Comparison of ENCODE assay signal across 20 mouse cellular contexts in genomic region chr4:140707615-140708014, GRCm38 (mm10). TPM values are rescaled to one million over a fixed set of nuclear protein-coding genes. Genes with fewer than 3 reads are reported as not detected.
DNase-seq lines count a peak whose midpoint lies in the region; ATAC-seq and TF ChIP-seq lines count a peak whose summit lies in the region.
"Had no signal": no experiment of that assay in that cellular context is flagged by ENCODE, and none has a peak within 500 bp of the region (broad histone marks: within the 10 kb centered on the region; RNA-seq: fewer than 3 reads in every experiment).

No protein-coding gene starts in this region.

- ATAC-seq in forebrain, embryonic 14.5 days = no peak
- ATAC-seq in forebrain, postnatal 0 days = no peak
- ATAC-seq in heart, embryonic 16.5 days (replicated peaks; ENCODE audit: extremely low read depth, insufficient read depth, low FRiP score) = no peak
- ATAC-seq in stomach, embryonic 14.5 days (ENCODE audit: insufficient number of reproducible peaks, insufficient read depth, low FRiP score, low read depth) = no peak
- ATAC-seq in stomach, postnatal 0 days (ENCODE audit: low FRiP score, low TSS enrichment) = no peak

- H3K4me1 ChIP-seq in forebrain, embryonic 14.5 days (ENCODE audit: control insufficient read depth, insufficient read depth, low read length) = peaks cover 14% of the 10 kb centered on the region
- H3K4me1 ChIP-seq in forebrain, postnatal 0 days (ENCODE audit: insufficient read depth) = no peaks in the 10 kb centered on the region
- peaks cover 33% of the 10 kb centered on the region for H3K4me1 ChIP-seq in heart, embryonic 16.5 days (ENCODE audit: control insufficient read depth, insufficient read depth, low read length)
- peaks cover 25% of the 10 kb centered on the region for H3K4me1 ChIP-seq in stomach, embryonic 14.5 days (ENCODE audit: control insufficient read depth, insufficient read depth, low read length)
- peaks cover 4% of the 10 kb centered on the region; the same call in 1 of the 2 replicates for H3K4me1 ChIP-seq in stomach, postnatal 0 days (replicated peaks; ENCODE audit: control insufficient read depth, insufficient read depth)

- no peak overlapping the region for H3K4me2 ChIP-seq in forebrain, embryonic 14.5 days (ENCODE audit: low read length)
- no peak overlapping the region for H3K4me2 ChIP-seq in forebrain, postnatal 0 days (ENCODE audit: low read depth)
- H3K4me2 ChIP-seq in heart, embryonic 16.5 days (ENCODE audit: low read depth, low read length) = no peak overlapping the region
- no peak overlapping the region for H3K4me2 ChIP-seq in stomach, embryonic 14.5 days (replicated peaks; ENCODE audit: low read depth, low read length)
- H3K4me2 ChIP-seq in stomach, postnatal 0 days (replicated peaks; ENCODE audit: low read depth) = no peak overlapping the region

- no peak overlapping the region for H3K4me3 ChIP-seq in forebrain, embryonic 14.5 days (ENCODE audit: low read depth, low read length)
- no peak overlapping the region for H3K4me3 ChIP-seq in forebrain, postnatal 0 days (ENCODE audit: low read depth, low read length)
- H3K4me3 ChIP-seq in heart, embryonic 16.5 days (ENCODE audit: low read length) = no peak overlapping the region
- H3K4me3 ChIP-seq in stomach, embryonic 14.5 days (ENCODE audit: low read depth, low read length) = no peak overlapping the region
- no peak overlapping the region for H3K4me3 ChIP-seq in stomach, postnatal 0 days (ENCODE audit: low read depth, low read length)
- H3K4me3 ChIP-seq: erythroblast, embryonic 14.5 days; midbrain, embryonic 10.5 days had no signal

- 78% methylated on average over 4 of the region's 4 CpGs for WGBS in forebrain, embryonic 14.5 days
- 50% methylated on average over 4 of the region's 4 CpGs for WGBS in forebrain, postnatal 0 days
- 69% methylated on average over 4 of the region's 4 CpGs for WGBS in heart, embryonic 16.5 days
- WGBS in stomach, embryonic 14.5 days = 76% methylated on average over 4 of the region's 4 CpGs
- 67% methylated on average over 4 of the region's 4 CpGs for WGBS in stomach, postnatal 0 days

- no peak overlapping the region; the same call in 1 of the 2 replicates for H3K27ac ChIP-seq in forebrain, embryonic 14.5 days (ENCODE audit: low read depth, low read length)
- H3K27ac ChIP-seq in forebrain, postnatal 0 days (ENCODE audit: low read depth, low read length) = no peak overlapping the region
- H3K27ac ChIP-seq in heart, embryonic 16.5 days (ENCODE audit: low read length) = peak overlapping the region; percentile 64
- peak overlapping the region; percentile 41; the same call in 1 of the 2 replicates for H3K27ac ChIP-seq in stomach, embryonic 14.5 days (ENCODE audit: low read length)
- H3K27ac ChIP-seq in stomach, postnatal 0 days (replicated peaks) = no peak overlapping the region
- H3K27ac ChIP-seq: midbrain, embryonic 10.5 days had no signal

- TF ChIP-seq EP300 in stomach, postnatal 0 days (optimal IDR thresholded peaks at IDR 0.05) = no peak

- H3K9ac ChIP-seq in forebrain, embryonic 14.5 days (ENCODE audit: low read length) = 0 out of 2 replicates have a peak overlapping the region, but pooled peaks have one; percentile 9
- H3K9ac ChIP-seq in forebrain, postnatal 0 days = no peak overlapping the region
- 0 out of 2 replicates have a peak overlapping the region, but pooled peaks have one; percentile 23 for H3K9ac ChIP-seq in heart, embryonic 16.5 days (ENCODE audit: low read length)
- no peak overlapping the region for H3K9ac ChIP-seq in stomach, embryonic 14.5 days (replicated peaks; ENCODE audit: low read depth, low read length)
- no peak overlapping the region for H3K9ac ChIP-seq in stomach, postnatal 0 days (ENCODE audit: low read length)

- DNase-seq in forebrain, embryonic 14.5 days (ENCODE audit: low spot score) = no peak
- DNase-seq in forebrain, postnatal 0 days = no peak
- no peak for DNase-seq in heart, adult 11 months
- no peak for DNase-seq in stomach, postnatal 0 days (ENCODE audit: low spot score)
- no peak for DNase-seq in ovary, adult 18-20 months (ENCODE audit: low spot score)
- DNase-seq in thymus, adult 18-20 months = no peak
- DNase-seq: adrenal gland, postnatal 10 days; cerebellum, adult 9-10 months; embryo, embryonic 11 days; kidney, adult 2 months; kidney, postnatal 4 days; left cerebral cortex, postnatal 4 days; thymus, postnatal 4 days had no signal

- H3K36me3 ChIP-seq in forebrain, embryonic 14.5 days (ENCODE audit: control insufficient read depth, insufficient read depth, low read length) = peaks cover 87% of the 10 kb centered on the region
- peaks cover 46% of the 10 kb centered on the region for H3K36me3 ChIP-seq in forebrain, postnatal 0 days (ENCODE audit: insufficient read depth)
- peaks cover 31% of the 10 kb centered on the region for H3K36me3 ChIP-seq in heart, embryonic 16.5 days (ENCODE audit: control insufficient read depth, insufficient read depth)
- peaks cover 56% of the 10 kb centered on the region for H3K36me3 ChIP-seq in stomach, embryonic 14.5 days (ENCODE audit: control insufficient read depth, insufficient read depth, low read length)
- peaks cover 12% of the 10 kb centered on the region for H3K36me3 ChIP-seq in stomach, postnatal 0 days (ENCODE audit: control insufficient read depth, insufficient read depth, low read length)

- H3K27me3 ChIP-seq in forebrain, embryonic 14.5 days (replicated peaks; ENCODE audit: control insufficient read depth, insufficient read depth, low read length) = no peaks in the 10 kb centered on the region
- no peaks in the 10 kb centered on the region for H3K27me3 ChIP-seq in forebrain, postnatal 0 days (ENCODE audit: insufficient read depth, low read length)
- no peaks in the 10 kb centered on the region for H3K27me3 ChIP-seq in heart, embryonic 16.5 days (ENCODE audit: control insufficient read depth, insufficient read depth, low read length)
- H3K27me3 ChIP-seq in stomach, embryonic 14.5 days (ENCODE audit: control insufficient read depth, insufficient read depth, low read length) = no peaks in the 10 kb centered on the region
- no peaks in the 10 kb centered on the region for H3K27me3 ChIP-seq in stomach, postnatal 0 days (ENCODE audit: control insufficient read depth, insufficient read depth, low read length)

- TF ChIP-seq CTCF in forebrain, postnatal 0 days (IDR thresholded peaks at IDR 0.05; ENCODE audit: low read depth) = no peak
- TF ChIP-seq CTCF in stomach, postnatal 0 days (IDR thresholded peaks at IDR 0.05; ENCODE audit: low read depth) = no peak

- no peaks in the 10 kb centered on the region for H3K9me3 ChIP-seq in forebrain, embryonic 14.5 days (replicated peaks; ENCODE audit: control insufficient read depth, low read length)
- H3K9me3 ChIP-seq in forebrain, postnatal 0 days (ENCODE audit: low read length) = no peaks in the 10 kb centered on the region
- no peaks in the 10 kb centered on the region for H3K9me3 ChIP-seq in heart, embryonic 16.5 days (replicated peaks; ENCODE audit: control insufficient read depth, low read length)
- no peaks in the 10 kb centered on the region for H3K9me3 ChIP-seq in stomach, embryonic 14.5 days (ENCODE audit: control insufficient read depth, low read depth, low read length)
- no peaks in the 10 kb centered on the region for H3K9me3 ChIP-seq in stomach, postnatal 0 days (ENCODE audit: control insufficient read depth, low read length)
- H3K9me3 ChIP-seq: midbrain, embryonic 10.5 days had no signal

RNA-seq across cellular contexts. Expression of gene Rcc2, which starts 7.3 kb away (rescaled TPM):
- 23.1 and 32.8 TPM in 2 replicates for polyA plus RNA-seq in forebrain, embryonic 14.5 days (2014; fragmentation: Nextera tagmentation; extraction: Ambion mirVana)
- total RNA-seq in forebrain, postnatal 0 days (2014; rRNA removed) = 55.2 and 62.3 TPM in 2 replicates
- 20.3 and 20.8 TPM in 2 replicates for polyA plus RNA-seq in forebrain, postnatal 0 days (2015; fragmentation: Nextera tagmentation; extraction: Ambion mirVana)
- 8.6 and 9.4 TPM in 2 replicates for polyA plus RNA-seq in heart, embryonic 16.5 days (2015; fragmentation: Nextera tagmentation; extraction: Ambion mirVana)
- polyA plus RNA-seq in stomach, embryonic 14.5 days (2014; fragmentation: Nextera tagmentation; extraction: Ambion mirVana) = 26.2 and 26.6 TPM in 2 replicates
- 18.9 and 20.4 TPM in 2 replicates for polyA plus RNA-seq in stomach, postnatal 0 days (2015; fragmentation: Nextera tagmentation; extraction: Ambion mirVana)

RNA-seq across cellular contexts. Expression of gene Padi6, which starts 34.8 kb away (rescaled TPM):
- not detected in 2 replicates for polyA plus RNA-seq in forebrain, embryonic 14.5 days (2014; fragmentation: Nextera tagmentation; extraction: Ambion mirVana)
- 0.08 TPM in 1 of 2 replicates, not detected in the other for total RNA-seq in forebrain, postnatal 0 days (2014; rRNA removed)
- 0.11 and 0.18 TPM in 2 replicates for polyA plus RNA-seq in forebrain, postnatal 0 days (2015; fragmentation: Nextera tagmentation; extraction: Ambion mirVana)
- 0.27 and 0.35 TPM in 2 replicates for polyA plus RNA-seq in heart, embryonic 16.5 days (2015; fragmentation: Nextera tagmentation; extraction: Ambion mirVana)
- not detected in 2 replicates for polyA plus RNA-seq in stomach, embryonic 14.5 days (2014; fragmentation: Nextera tagmentation; extraction: Ambion mirVana)
- polyA plus RNA-seq in stomach, postnatal 0 days (2015; fragmentation: Nextera tagmentation; extraction: Ambion mirVana) = not detected in 2 replicates
- total RNA-seq: layer of hippocampus, postnatal 25 days had no signal
- polyA plus RNA-seq: erythroblast, embryonic 14.5 days; hindbrain, embryonic 11.5 days; kidney, adult 2 months; lung, adult 2 months had no signal

RNA-seq across cellular contexts. Expression of gene Arhgef10l, which starts 41.8 kb away (rescaled TPM):
- polyA plus RNA-seq in forebrain, embryonic 14.5 days (2014; fragmentation: Nextera tagmentation; extraction: Ambion mirVana) = 15.0 and 17.7 TPM in 2 replicates
- total RNA-seq in forebrain, postnatal 0 days (2014; rRNA removed) = 52.5 and 59.0 TPM in 2 replicates
- polyA plus RNA-seq in forebrain, postnatal 0 days (2015; fragmentation: Nextera tagmentation; extraction: Ambion mirVana) = 13.8 and 16.5 TPM in 2 replicates
- polyA plus RNA-seq in heart, embryonic 16.5 days (2015; fragmentation: Nextera tagmentation; extraction: Ambion mirVana) = 18.6 TPM in 2 replicates
- polyA plus RNA-seq in stomach, embryonic 14.5 days (2014; fragmentation: Nextera tagmentation; extraction: Ambion mirVana) = 9.9 and 10.5 TPM in 2 replicates
- polyA plus RNA-seq in stomach, postnatal 0 days (2015; fragmentation: Nextera tagmentation; extraction: Ambion mirVana) = 11.3 and 12.7 TPM in 2 replicates

Comparison
In these comparisons a context has a peak if more than half of its experiments do, and no peak if none do; other contexts are left out.
1. H3K27ac ChIP-seq: peak in heart, embryonic 16.5 days (single experiment) and stomach, embryonic 14.5 days (single experiment); none in forebrain, embryonic 14.5 days (single experiment), forebrain, postnatal 0 days (single experiment) and stomach, postnatal 0 days (single experiment).
2. H3K9ac ChIP-seq: peak in forebrain, embryonic 14.5 days (single experiment) and heart, embryonic 16.5 days (single experiment); none in forebrain, postnatal 0 days (single experiment), stomach, embryonic 14.5 days (single experiment) and stomach, postnatal 0 days (single experiment).